Mouse (Mus musculus): Measurements from ENCODE around the gene Rraga. TPM values are rescaled to one million over a fixed set of nuclear protein-coding genes. Genes with fewer than 3 reads are reported as not detected.

The Rraga gene
- polyA plus RNA-seq (2016; fragmentation: Nextera tagmentation; extraction: Ambion mirVana), result 46.3 and 48.5 TPM in 2 replicates

DNA sequence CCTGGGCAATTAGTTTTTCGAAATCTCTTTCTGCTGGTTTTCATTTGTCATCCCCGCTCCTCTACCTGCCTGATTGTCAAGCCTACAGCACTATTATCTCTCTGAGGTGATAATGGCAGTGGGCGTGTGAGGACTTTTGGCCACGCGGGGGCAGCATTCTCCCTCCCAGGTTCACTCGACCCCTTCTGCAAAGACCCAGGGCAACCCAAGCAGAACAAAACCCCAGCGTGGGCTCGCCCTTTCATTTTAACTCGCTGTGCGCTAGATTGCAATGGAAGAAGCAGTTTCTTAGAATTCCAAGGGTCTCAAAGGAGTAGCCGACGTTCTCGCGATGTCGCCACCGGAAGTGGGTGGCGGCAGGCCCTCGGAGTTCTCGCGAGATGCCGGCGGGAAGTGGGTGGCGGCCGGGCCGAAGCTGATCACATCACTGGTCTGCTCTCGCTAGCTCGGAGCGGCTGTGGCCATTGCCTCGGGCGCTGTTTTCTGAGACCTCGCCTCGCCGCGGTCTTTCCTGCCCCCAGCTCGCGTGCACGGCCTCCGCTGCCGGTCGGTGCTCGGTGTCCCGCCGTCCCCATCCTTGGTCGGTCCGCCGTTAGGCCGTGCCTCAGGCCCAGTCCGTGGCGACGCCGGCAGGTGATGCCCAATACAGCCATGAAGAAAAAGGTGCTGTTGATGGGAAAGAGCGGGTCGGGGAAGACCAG, at the start of gene Rraga:
TSS of gene Rraga (plus strand) at position 386 of the 701 bp plus-strand sequence.
- WGBS, result under 1% methylated on average over 53 of the region's 53 CpGs
- peak within 1 kb of the TSS; percentile 94 for H3K27ac ChIP-seq
- H3K36me3 ChIP-seq, result peaks cover 28% of the 10 kb centered on the region
- H3K4me1 ChIP-seq, result peaks cover 21% of the 10 kb centered on the region
- H3K27me3 ChIP-seq (ENCODE audit: low read depth, poor library complexity, severe bottlenecking), result no peaks in the 10 kb centered on the region
- peak; percentile 96 for DNase-seq (ENCODE audit: low spot score)
- H3K9me3 ChIP-seq (replicated peaks), result no peaks in the 10 kb centered on the region
- H3K4me3 ChIP-seq, result peak within 1 kb of the TSS; percentile 75

DNA sequence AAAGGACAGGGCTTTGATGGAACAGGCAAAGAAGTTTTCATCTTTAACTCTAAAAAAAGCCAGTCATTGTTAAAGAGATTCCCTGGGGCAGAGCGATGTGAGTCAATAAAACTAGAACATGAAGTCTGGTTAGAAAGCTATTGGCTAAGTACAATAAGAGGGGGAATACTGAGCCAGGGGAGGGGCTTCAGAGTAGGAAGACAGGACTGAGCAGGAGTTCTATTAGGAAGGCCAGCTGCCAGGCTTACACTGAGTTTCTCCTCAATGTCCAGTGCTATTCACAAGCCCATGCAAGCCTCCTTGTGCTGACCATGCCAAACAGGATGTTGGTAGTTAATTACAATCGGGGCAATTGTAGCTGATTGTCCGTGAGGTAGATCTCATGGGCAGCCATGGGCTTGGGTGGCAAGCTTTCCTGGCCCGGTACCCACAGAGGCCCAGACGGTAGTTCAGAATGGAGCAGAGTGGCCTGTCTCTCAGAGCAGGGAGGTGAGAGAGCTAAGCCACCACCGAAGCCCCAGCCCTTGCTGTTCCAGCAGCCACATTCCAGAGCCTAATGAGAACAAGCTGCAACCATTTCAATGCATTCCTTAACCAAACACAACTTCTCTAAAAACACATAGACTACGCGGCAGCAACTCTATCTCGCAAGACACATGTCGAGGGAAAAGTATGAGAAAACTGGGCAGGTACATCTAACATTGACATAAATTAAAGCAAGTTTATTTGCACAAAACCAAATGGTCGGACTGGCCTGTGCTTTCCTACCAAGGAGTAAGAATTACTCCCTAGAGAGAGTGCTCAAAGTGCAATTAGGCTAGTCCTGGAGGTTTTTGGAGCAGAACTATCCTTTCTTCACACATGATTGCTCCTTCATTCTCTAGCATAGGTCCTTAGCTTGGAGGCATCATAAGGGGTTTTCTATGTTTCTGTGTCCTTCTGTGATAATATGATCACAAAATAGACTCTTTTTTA, 48.0 kb upstream of the Rraga start:
- peak; percentile 71 for DNase-seq (ENCODE audit: low spot score)
- H3K4me3 ChIP-seq, result 0 out of 2 replicates have a peak overlapping the region, but pooled peaks have one; percentile 8
- peaks cover 34% of the 10 kb centered on the region for H3K4me1 ChIP-seq
- no peaks in the 10 kb centered on the region for H3K36me3 ChIP-seq
- no peaks in the 10 kb centered on the region for H3K27me3 ChIP-seq (ENCODE audit: low read depth, poor library complexity, severe bottlenecking)
- 40% methylated on average over 11 of the region's 11 CpGs for WGBS
- H3K27ac ChIP-seq, result peak overlapping the region; percentile 93
- no peaks in the 10 kb centered on the region for H3K9me3 ChIP-seq (replicated peaks)

DNA sequence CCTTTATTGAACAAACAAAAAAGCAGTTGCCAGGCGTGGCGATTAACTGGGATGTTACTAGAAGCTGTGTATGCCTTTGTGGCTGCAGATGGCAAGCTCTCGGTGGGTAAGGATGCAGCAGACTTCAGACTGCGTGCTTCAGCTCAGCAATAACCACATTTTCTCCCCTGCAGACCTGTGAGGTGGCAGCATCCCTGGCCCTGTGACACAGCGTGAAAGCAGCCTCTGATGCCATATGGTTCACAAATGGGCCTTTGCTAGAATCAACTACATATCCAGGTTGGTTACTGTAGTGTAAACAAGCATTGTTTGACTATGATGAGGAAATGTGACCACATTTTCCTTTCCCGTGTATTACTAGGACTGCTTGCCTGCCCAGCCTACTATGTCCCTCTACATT, 46.3 kb upstream of the Rraga start:
- Histone ChIP-seq H3K27ac (peak overlapping the region; percentile 93), H3K27me3 (ENCODE audit: low read depth, poor library complexity, severe bottlenecking) (no peaks in the 10 kb centered on the region), H3K4me1 (peaks cover 48% of the 10 kb centered on the region), H3K4me3 (no peak overlapping the region), H3K36me3 (no peaks in the 10 kb centered on the region), H3K9me3 (replicated peaks) (no peaks in the 10 kb centered on the region)
- no peak for DNase-seq (ENCODE audit: low spot score)
- WGBS, result 81% methylated on average over 6 of the region's 6 CpGs

DNA sequence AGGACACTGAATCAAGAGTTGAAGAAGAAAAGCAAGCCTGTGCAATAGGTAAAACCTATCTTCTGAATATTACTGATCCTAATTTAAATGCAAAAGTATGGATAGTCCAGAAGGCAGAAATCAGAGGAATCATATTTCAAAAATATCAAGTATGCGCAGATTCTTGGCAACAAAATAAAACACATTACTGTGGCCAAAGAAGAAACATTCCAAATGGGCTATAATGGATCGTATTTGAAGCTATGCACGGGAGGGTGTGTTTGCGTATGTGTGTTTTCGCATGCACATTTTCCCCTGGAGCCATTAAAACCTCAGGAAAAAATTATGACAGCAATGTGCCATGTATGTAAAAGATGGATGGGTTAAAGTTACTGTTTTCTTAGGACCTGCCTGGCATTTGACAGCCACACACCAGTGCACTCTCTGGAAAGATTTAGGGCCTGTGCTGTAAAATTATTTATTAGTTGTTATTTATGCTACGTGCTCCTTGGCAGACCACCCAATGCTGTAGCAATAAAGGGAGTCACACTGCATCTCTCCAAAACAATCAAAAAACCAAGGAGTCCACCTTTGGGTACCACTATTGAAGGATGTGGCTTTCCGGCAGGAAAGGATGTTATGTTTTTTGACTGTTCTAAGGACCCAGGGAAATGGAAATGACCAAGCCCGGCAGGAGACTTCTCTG, 41.9 kb upstream of the Rraga start:
- no peak overlapping the region for H3K4me3 ChIP-seq
- H3K27me3 ChIP-seq (ENCODE audit: low read depth, poor library complexity, severe bottlenecking), result no peaks in the 10 kb centered on the region
- peaks cover 30% of the 10 kb centered on the region for H3K4me1 ChIP-seq
- no peaks in the 10 kb centered on the region for H3K36me3 ChIP-seq
- H3K27ac ChIP-seq, result peak overlapping the region; percentile 68
- 77% methylated on average over 8 of the region's 8 CpGs for WGBS
- DNase-seq (ENCODE audit: low spot score), result no peak
- H3K9me3 ChIP-seq (replicated peaks), result no peaks in the 10 kb centered on the region

DNA sequence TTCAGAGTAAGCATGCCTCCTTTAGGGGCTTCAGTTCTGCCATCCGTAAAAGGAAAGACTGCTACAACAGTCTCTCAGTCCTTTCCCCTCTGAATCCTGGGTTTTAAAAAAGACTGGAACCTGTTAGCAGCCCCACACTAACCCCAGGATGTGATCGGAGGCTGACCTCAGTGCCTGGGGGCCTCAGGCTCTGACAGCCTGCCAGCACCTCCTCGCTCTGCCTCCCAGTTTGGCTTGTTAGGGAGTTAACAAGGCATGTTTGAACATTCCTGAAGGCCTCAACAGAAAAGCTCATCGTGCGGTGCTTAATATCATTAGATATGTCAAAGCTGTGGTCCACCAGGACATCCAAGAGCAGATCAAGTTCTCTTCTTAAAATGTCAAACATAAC, 41.4 kb upstream of the Rraga start:
- Histone ChIP-seq H3K9me3 (replicated peaks) (no peaks in the 10 kb centered on the region), H3K4me1 (peaks cover 26% of the 10 kb centered on the region), H3K27ac (peak overlapping the region; percentile 68), H3K4me3 (no peak overlapping the region), H3K27me3 (ENCODE audit: low read depth, poor library complexity, severe bottlenecking) (no peaks in the 10 kb centered on the region), H3K36me3 (no peaks in the 10 kb centered on the region)
- no peak for DNase-seq (ENCODE audit: low spot score)
- WGBS, result 32% methylated on average over 5 of the region's 5 CpGs

DNA sequence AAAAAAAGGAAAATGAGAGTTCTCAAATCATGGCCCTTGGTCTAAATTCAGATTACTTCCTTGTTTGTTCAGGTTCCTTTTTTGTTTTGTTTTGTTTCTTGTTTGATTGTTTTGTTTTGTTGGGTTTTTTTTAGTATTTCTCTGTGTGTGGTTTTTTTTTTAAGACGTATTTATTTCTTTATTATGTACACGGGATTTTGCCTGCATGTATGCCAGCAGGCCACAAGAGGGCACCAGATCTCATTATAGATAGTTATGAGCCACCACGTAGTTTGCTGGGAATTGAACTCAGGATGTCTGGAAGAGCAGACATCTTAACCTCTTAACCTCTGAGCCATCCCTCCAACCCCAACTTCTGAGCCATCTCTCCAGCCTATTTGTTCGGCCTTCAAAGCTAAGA, 37.5 kb upstream of the Rraga start:
- no peak overlapping the region for H3K4me3 ChIP-seq
- WGBS, result 42% methylated on average over 4 of the region's 4 CpGs
- peaks cover 15% of the 10 kb centered on the region for H3K4me1 ChIP-seq
- no peaks in the 10 kb centered on the region for H3K36me3 ChIP-seq
- DNase-seq (ENCODE audit: low spot score), result no peak
- H3K27ac ChIP-seq, result no peak overlapping the region
- H3K27me3 ChIP-seq (ENCODE audit: low read depth, poor library complexity, severe bottlenecking), result no peaks in the 10 kb centered on the region
- H3K9me3 ChIP-seq (replicated peaks), result no peaks in the 10 kb centered on the region

DNA sequence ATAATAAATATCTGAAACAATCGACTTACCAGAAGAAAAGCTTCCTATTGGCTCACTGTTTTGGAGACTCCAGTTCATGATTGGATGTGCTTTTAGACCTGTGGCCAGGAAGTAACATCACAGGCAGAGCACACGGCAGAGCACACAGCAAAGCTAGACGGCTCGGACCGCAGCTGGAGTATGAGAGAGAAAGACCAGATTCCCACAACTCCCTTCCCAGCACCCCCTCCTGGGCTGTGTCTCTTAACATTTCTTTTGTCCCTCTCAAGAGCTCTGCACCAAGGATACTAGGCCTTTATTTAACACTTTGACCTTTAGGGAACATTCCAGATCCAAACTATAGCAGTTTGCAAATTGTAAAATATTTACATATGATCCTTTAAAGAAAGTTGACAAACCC, 36.5 kb upstream of the Rraga start:
- no peak for DNase-seq (ENCODE audit: low spot score)
- Histone ChIP-seq H3K9me3 (replicated peaks) (no peaks in the 10 kb centered on the region), H3K4me3 (no peak overlapping the region), H3K27ac (no peak overlapping the region), H3K27me3 (ENCODE audit: low read depth, poor library complexity, severe bottlenecking) (no peaks in the 10 kb centered on the region), H3K4me1 (peaks cover 14% of the 10 kb centered on the region), H3K36me3 (no peaks in the 10 kb centered on the region)
- 96% methylated on average over 5 of the region's 5 CpGs for WGBS

DNA sequence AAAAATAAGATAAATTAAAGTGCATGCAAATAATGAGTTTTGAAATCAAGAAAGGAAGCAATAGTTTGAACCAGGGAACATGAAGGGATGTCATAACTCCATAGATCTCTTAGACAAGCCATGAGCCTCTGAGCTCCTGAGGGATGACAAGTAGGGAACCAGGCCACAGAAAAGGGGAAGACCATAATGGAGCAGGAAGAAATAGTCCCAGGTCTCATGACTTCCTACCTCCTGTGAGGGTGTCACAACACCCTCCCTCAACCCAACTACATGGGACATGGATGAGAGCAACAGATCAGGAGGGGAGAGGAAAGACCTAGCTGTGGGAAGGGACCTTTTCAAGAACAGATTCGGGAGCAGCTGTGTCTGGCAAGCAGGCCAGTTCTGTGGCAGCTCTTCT, 33.9 kb upstream of the Rraga start:
- WGBS, result 83% methylated on average over 1 of the region's 1 CpGs
- Histone ChIP-seq H3K4me1 (peaks cover 16% of the 10 kb centered on the region), H3K9me3 (replicated peaks) (no peaks in the 10 kb centered on the region), H3K4me3 (no peak overlapping the region), H3K27me3 (ENCODE audit: low read depth, poor library complexity, severe bottlenecking) (no peaks in the 10 kb centered on the region), H3K27ac (no peak overlapping the region), H3K36me3 (no peaks in the 10 kb centered on the region)
- no peak for DNase-seq (ENCODE audit: low spot score)

DNA sequence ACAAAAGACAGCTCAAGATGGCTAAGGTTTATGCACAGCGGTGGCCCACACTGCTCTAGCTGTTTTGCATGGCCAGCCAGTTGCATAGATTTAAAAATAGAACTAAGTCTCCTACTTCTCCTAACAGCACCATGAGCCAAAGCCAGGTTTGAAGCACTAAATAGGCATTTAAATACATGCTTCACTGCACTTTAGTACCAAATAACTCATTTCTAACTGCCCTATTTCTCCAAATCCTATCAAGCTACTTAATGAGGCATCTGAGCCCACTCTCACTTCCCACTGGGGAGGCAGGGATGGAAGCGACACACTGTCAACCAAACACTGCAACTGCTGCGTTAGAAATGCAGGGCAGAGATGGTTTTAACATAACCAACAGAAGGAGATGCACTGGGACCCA, 31.5 kb upstream of the Rraga start:
- 93% methylated on average over 3 of the region's 3 CpGs for WGBS

DNA sequence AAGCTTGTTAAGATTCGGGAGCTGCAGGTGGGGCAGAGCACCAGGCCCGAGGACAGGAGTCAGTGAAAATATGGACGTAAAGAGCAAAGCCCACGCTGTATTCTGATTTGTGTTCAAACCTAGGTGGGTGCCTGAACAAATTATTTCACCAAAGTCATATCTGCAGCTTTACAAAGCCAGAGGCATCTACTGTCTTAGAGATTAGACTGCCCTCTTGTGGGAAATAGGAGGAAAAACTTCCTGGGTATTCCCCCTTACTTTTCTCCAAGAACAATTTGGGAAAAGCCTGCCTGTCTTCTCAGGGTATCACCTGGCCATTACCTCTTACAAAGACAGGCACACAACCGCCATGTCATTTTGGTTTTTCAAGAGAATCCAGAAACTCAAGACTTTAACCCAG, 29.9 kb upstream of the Rraga start:
- Histone ChIP-seq H3K4me1 (peaks cover 16% of the 10 kb centered on the region), H3K27me3 (ENCODE audit: low read depth, poor library complexity, severe bottlenecking) (no peaks in the 10 kb centered on the region), H3K27ac (peak overlapping the region; percentile 70), H3K36me3 (no peaks in the 10 kb centered on the region), H3K4me3 (no peak overlapping the region), H3K9me3 (replicated peaks) (no peaks in the 10 kb centered on the region)
- WGBS, result 69% methylated on average over 5 of the region's 5 CpGs
- no peak for DNase-seq (ENCODE audit: low spot score)

More for the DNA sequence above, 31.5 kb upstream of the Rraga start:
- DNase-seq (ENCODE audit: low spot score), result no peak
- no peaks in the 10 kb centered on the region for H3K36me3 ChIP-seq
- no peaks in the 10 kb centered on the region for H3K9me3 ChIP-seq (replicated peaks)
- no peaks in the 10 kb centered on the region for H3K27me3 ChIP-seq (ENCODE audit: low read depth, poor library complexity, severe bottlenecking)
- 0 out of 2 replicates have a peak overlapping the region, but pooled peaks have one; percentile 14 for H3K27ac ChIP-seq
- peaks cover 16% of the 10 kb centered on the region for H3K4me1 ChIP-seq
- H3K4me3 ChIP-seq, result no peak overlapping the region

DNA sequence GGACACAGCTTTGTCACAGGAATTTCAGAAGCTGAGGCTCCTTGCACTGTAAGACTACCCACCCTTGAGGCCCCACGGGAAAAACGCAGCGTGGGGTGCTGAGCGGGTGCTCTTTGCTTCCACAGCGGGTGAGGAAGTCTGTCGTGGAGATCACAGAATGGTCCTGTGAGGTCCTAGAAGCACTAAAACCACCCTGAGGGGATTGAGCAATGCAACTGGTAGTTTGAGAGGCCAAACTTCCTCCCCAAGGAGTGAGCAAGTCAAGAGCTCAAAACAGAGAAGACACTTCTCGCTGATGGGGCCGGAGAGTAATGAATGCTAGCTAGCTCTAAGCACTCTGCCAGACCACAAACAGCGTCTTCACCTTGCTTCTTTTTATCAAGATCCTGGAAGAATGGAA, 27.1 kb upstream of the Rraga start:
- H3K36me3 ChIP-seq, result no peaks in the 10 kb centered on the region
- H3K4me3 ChIP-seq, result no peak overlapping the region
- 86% methylated on average over 9 of the region's 9 CpGs for WGBS
- no peaks in the 10 kb centered on the region for H3K9me3 ChIP-seq (replicated peaks)
- H3K4me1 ChIP-seq, result peaks cover 14% of the 10 kb centered on the region
- no peak for DNase-seq (ENCODE audit: low spot score)
- no peak overlapping the region for H3K27ac ChIP-seq
- no peaks in the 10 kb centered on the region for H3K27me3 ChIP-seq (ENCODE audit: low read depth, poor library complexity, severe bottlenecking)

DNA sequence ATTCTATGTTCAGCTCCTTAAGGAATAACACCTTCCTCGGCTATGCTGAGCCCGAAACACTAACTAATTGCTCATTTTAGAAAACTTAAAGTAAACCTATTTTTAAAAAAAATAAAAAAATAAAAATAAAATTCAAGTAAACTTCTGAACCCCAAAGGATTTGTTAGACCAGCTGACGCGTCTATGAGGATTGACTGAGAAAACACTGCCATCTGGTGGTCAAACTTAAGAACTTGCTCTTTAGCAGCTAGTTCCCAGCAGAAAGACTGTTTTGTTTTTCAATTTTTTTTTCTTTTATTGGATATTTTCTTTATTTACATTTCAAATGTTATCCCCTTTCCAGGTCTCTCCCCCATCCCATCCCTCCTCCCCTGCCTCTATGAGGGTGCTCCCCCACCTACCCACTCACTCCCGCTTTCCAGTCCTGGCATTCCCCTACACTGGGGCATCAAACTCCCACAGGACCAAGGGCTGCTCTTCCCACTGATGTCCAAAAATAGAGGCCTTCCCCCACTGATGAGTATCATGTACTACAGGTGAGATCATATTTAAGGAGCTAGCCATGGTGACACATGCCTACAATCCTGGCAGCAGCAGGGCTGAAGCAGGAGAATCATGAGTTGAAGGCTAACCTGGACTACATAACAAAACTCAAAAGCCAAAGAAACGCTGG, 20.3 kb upstream of the Rraga start:
- 0 out of 2 replicates have a peak, but pooled peaks cover 3% of the 10 kb centered on the region for H3K4me1 ChIP-seq
- 29% methylated on average over 6 of the region's 6 CpGs for WGBS
- H3K27me3 ChIP-seq (ENCODE audit: low read depth, poor library complexity, severe bottlenecking), result no peaks in the 10 kb centered on the region
- no peak for DNase-seq (ENCODE audit: low spot score)
- no peak overlapping the region for H3K4me3 ChIP-seq
- H3K27ac ChIP-seq, result no peak overlapping the region
- H3K36me3 ChIP-seq, result no peaks in the 10 kb centered on the region
- no peaks in the 10 kb centered on the region for H3K9me3 ChIP-seq (replicated peaks)

Data from limb, embryonic 10.5 days (tissue).